Mouse (Mus musculus) heart, adult 2 months (tissue): Measurements from ENCODE around the gene Rbm4b.

ENCODE experiments used
- EP300 ChIP-seq: fragments of 200-500 bp; IDR thresholded peaks from 2 replicates; pipeline ENCODE4 v1.6.1; 2011; ENCODE audit warnings: low read depth, low read length, control low read depth; ENCODE audit not compliant: insufficient read depth
- POLR2A ChIP-seq: fragments of 200-500 bp; IDR thresholded peaks from 2 replicates; pipeline ENCODE4 v1.6.1; 2011; ENCODE audit warnings: mild to moderate bottlenecking, low read depth, low read length, control low read depth; ENCODE audit not compliant: insufficient read depth

GRCm38 (mm10) chr19:4756921-4757320, 624 bp downstream of the Rbm4b start:
- TF ChIP-seq EP300: no peak
- TF ChIP-seq POLR2A: no peak
